Mouse (Mus musculus) C2C12 (cell line): ENCODE results near the gene Nat8l.

Experiments
- CTCF ChIP-seq: IDR thresholded peaks from one replicate; pipeline ENCODE4 v1.5.1; 2011; ENCODE audit not compliant: control insufficient read depth, insufficient read depth, insufficient read length
- MAX ChIP-seq: IDR thresholded peaks from one replicate; pipeline ENCODE4 v1.6.1; 2011; ENCODE audit warnings: mild to moderate bottlenecking, control low read depth

- TF ChIP-seq CTCF (no peak), MAX (no peak)
Measured at GRCm38 (mm10) chr5:33997051-33997741, 1.4 kb downstream of the Nat8l start.
